Mouse (Mus musculus): ENCODE measurements at regions not wholly inside any gene's neighbourhood (a gene's known extent, or its start where the extent isn't known, plus 50 kb on each side); places are given as distances from the start of the nearest gene placed in this dataset.
A peak's percentile ranks its signal among the peaks of the same experiment; 100 is the strongest.

GRCm38 (mm10) chr4:55203731-55204710 lies 145.8 kb upstream of the Rad23b start:
- DNase-seq (ENCODE audit: low read depth in 2 of 2, low spot score in 2 of 2): no peak

GRCm38 (mm10) chr4:55206226-55206625 lies 143.6 kb upstream of the Rad23b start:
- DNase-seq (ENCODE audit: low read depth in 2 of 2, low spot score in 2 of 2): no peak

GRCm38 (mm10) chr4:55207749-55208385 lies 142.0 kb upstream of the Rad23b start:
- no peak for DNase-seq (ENCODE audit: low read depth in 2 of 2, low spot score in 2 of 2)

GRCm38 (mm10) chr4:55208386-55209345 lies 141.2 kb upstream of the Rad23b start:
- DNase-seq (ENCODE audit: low read depth in 2 of 2, low spot score in 2 of 2): no peak

GRCm38 (mm10) chr4:55215425-55216174 lies 134.2 kb upstream of the Rad23b start:
- DNase-seq (ENCODE audit: low read depth in 2 of 2, low spot score in 2 of 2): no peak

GRCm38 (mm10) chr4:55216175-55216545 lies 133.7 kb upstream of the Rad23b start:
- no peak for DNase-seq (ENCODE audit: low read depth in 2 of 2, low spot score in 2 of 2)

- no peak for DNase-seq (ENCODE audit: low read depth in 2 of 2, low spot score in 2 of 2)
Measured at GRCm38 (mm10) chr4:55225766-55226165, 124.1 kb upstream of the Rad23b start.

GRCm38 (mm10) chr4:55227394-55227793 lies 122.4 kb upstream of the Rad23b start:
- no peak for DNase-seq (ENCODE audit: low read depth in 2 of 2, low spot score in 2 of 2)

- no peak for DNase-seq (ENCODE audit: low read depth in 2 of 2, low spot score in 2 of 2)
Measured at GRCm38 (mm10) chr4:55231522-55231921, 118.3 kb upstream of the Rad23b start.

GRCm38 (mm10) chr4:55237856-55238255 lies 112.0 kb upstream of the Rad23b start:
- DNase-seq (ENCODE audit: low read depth in 2 of 2, low spot score in 2 of 2): peak; percentile 14 to 35

- DNase-seq (ENCODE audit: low read depth in 2 of 2, low spot score in 2 of 2): peak; percentile 38 to 65
Measured at GRCm38 (mm10) chr4:55240450-55240849, 109.4 kb upstream of the Rad23b start.

- DNase-seq (ENCODE audit: low read depth in 2 of 2, low spot score in 2 of 2): no peak
Measured at GRCm38 (mm10) chr4:55242331-55242730, 107.5 kb upstream of the Rad23b start.

GRCm38 (mm10) chr4:55243091-55244058 lies 106.5 kb upstream of the Rad23b start:
- no peak for DNase-seq (ENCODE audit: low read depth in 2 of 2, low spot score in 2 of 2)

- no peak for DNase-seq (ENCODE audit: low read depth in 2 of 2, low spot score in 2 of 2)
Measured at GRCm38 (mm10) chr4:55245789-55246188, 104.1 kb upstream of the Rad23b start.

- no peak for DNase-seq (ENCODE audit: low read depth in 2 of 2, low spot score in 2 of 2)
Measured at GRCm38 (mm10) chr4:55250334-55250733, 99.5 kb upstream of the Rad23b start.

- DNase-seq (ENCODE audit: low read depth in 2 of 2, low spot score in 2 of 2): no peak
Measured at GRCm38 (mm10) chr4:55251546-55251945, 98.3 kb upstream of the Rad23b start.

- no peak for DNase-seq (ENCODE audit: low read depth in 2 of 2, low spot score in 2 of 2)
Measured at GRCm38 (mm10) chr4:55253769-55254168, 96.1 kb upstream of the Rad23b start.

GRCm38 (mm10) chr4:55271965-55272630 lies 77.7 kb upstream of the Rad23b start:
- no peak for DNase-seq (ENCODE audit: low read depth in 2 of 2, low spot score in 2 of 2)

All from CD8-positive naive resting alpha-beta T cell, adult 2 months (primary cell).